Mouse (Mus musculus) embryonic facial prominence, embryonic 11.5 days (tissue): ENCODE data around the gene Morn1. TPM values are rescaled to one million over a fixed set of nuclear protein-coding genes. Genes with fewer than 3 reads are reported as not detected.

Experiments used
- ATAC-seq: fragments of 200-750 bp; cut with Nextera tagmentation; replicated peaks from 2 replicates; pipeline ENCODE4 v1.8.0; 2017; ENCODE audit warnings: low read depth; ENCODE audit not compliant: insufficient number of reproducible peaks, low FRiP score, low TSS enrichment
- DNase-seq: peaks from one replicate; pipeline ENCODE4 v3.0.0-alpha.2; 2015; ENCODE audit warnings: low spot score
- H3K27ac ChIP-seq: fragments of 300-500 bp; sonication (generic); replicated peaks from 2 replicates; pipeline ENCODE4 v1.5.1; 2014; ENCODE audit warnings: mild to moderate bottlenecking, low read depth, low read length, control low read depth
- H3K27me3 ChIP-seq: fragments of 300-500 bp; sonication (generic); 2 replicates; pipeline ENCODE4 v1.6.1; 2014; ENCODE audit warnings: mild to moderate bottlenecking, low read length, moderate library complexity, mixed read lengths; ENCODE audit not compliant: control insufficient read depth, insufficient read depth
- H3K36me3 ChIP-seq: fragments of 300-500 bp; sonication (generic); replicated peaks from 2 replicates; pipeline ENCODE4 v1.6.1; 2014; ENCODE audit warnings: low read depth, mild to moderate bottlenecking, low read length, moderate library complexity, mixed read lengths; ENCODE audit not compliant: control insufficient read depth, insufficient read depth
- H3K4me1 ChIP-seq: fragments of 300-500 bp; sonication (generic); 2 replicates; pipeline ENCODE4 v1.6.1; 2014; ENCODE audit warnings: low read length, mixed read lengths; ENCODE audit not compliant: control insufficient read depth, insufficient read depth
- H3K4me2 ChIP-seq: fragments of 300-500 bp; sonication (generic); 2 replicates; pipeline ENCODE4 v1.6.1; 2014; ENCODE audit warnings: low read depth, mild to moderate bottlenecking, control low read depth, low read length, moderate library complexity
- H3K4me3 ChIP-seq: fragments of 300-500 bp; sonication (generic); 2 replicates; pipeline ENCODE4 v1.5.1; 2014; ENCODE audit warnings: low read depth, low read length, control low read depth
- H3K9ac ChIP-seq: fragments of 300-500 bp; sonication (generic); replicated peaks from 2 replicates; pipeline ENCODE4 v1.6.1; 2014; ENCODE audit warnings: mild to moderate bottlenecking, control low read depth, low read length
- H3K9me3 ChIP-seq: fragments of 300-500 bp; sonication (generic); replicated peaks from 2 replicates; pipeline ENCODE4 v1.6.1; 2016; ENCODE audit warnings: mild to moderate bottlenecking, low read length, inconsistent platforms, mixed read lengths; ENCODE audit not compliant: control insufficient read depth
- WGBS: fragments of 180-500 bp; shearing (Covaris S2); extraction: QIAGEN DNeasy Blood & Tissue Kit; methylation state at CpG from one replicate; pipeline ENCODE4 v1.1.7; 2014; 5-methylcytosine and 5-hydroxymethylcytosine counted together
- polyA plus RNA-seq: library from polyadenylated mRNA; unstranded; fragments of >200 nt; fragmentation: Nextera tagmentation; extraction: Ambion mirVana; gene quantifications from 2 replicates; pipeline ENCODE4 v1.2.1, GENCODE M21; 2014

Gene Morn1
- polyA plus RNA-seq, 1 experiment from 2014 or later: 3.5 TPM

GRCm38 (mm10) chr4:155109471-155109870, 23.1 kb downstream of the Morn1 start:
- Histone ChIP-seq H3K36me3 (no peaks in the 10 kb centered on the region), H3K9me3 (no peaks in the 10 kb centered on the region), H3K27me3 (no peaks in the 10 kb centered on the region), H3K4me3 (no peak overlapping the region), H3K9ac (no peak overlapping the region), H3K4me1 (no peaks in the 10 kb centered on the region; the same call in 1 of the 2 replicates), H3K4me2 (no peak overlapping the region), H3K27ac (no peak overlapping the region)
- 84% methylated on average over 5 of the region's 5 CpGs for WGBS
- DNase-seq (no peak), ATAC-seq (no peak)

GRCm38 (mm10) chr4:155113766-155114410, 27.5 kb downstream of the Morn1 start:
- no peaks in the 10 kb centered on the region; the same call in 1 of the 2 replicates for H3K4me1 ChIP-seq
- ATAC-seq (no peak), DNase-seq (no peak)
- no peak overlapping the region for H3K4me3 ChIP-seq
- no peak overlapping the region for H3K4me2 ChIP-seq
- no peaks in the 10 kb centered on the region for H3K36me3 ChIP-seq
- 67% methylated on average over 8 of the region's 8 CpGs for WGBS
- no peak overlapping the region for H3K27ac ChIP-seq
- H3K27me3 ChIP-seq: no peaks in the 10 kb centered on the region
- no peaks in the 10 kb centered on the region for H3K9me3 ChIP-seq
- no peak overlapping the region for H3K9ac ChIP-seq

GRCm38 (mm10) chr4:155116607-155117006, 30.2 kb downstream of the Morn1 start:
- WGBS: 73% methylated on average over 4 of the region's 4 CpGs
- no peak overlapping the region for H3K4me2 ChIP-seq
- no peaks in the 10 kb centered on the region for H3K27me3 ChIP-seq
- H3K9ac ChIP-seq: no peak overlapping the region
- no peaks in the 10 kb centered on the region for H3K36me3 ChIP-seq
- no peak for ATAC-seq
- no peak overlapping the region for H3K27ac ChIP-seq
- no peaks in the 10 kb centered on the region; the same call in 1 of the 2 replicates for H3K4me1 ChIP-seq
- no peak overlapping the region for H3K4me3 ChIP-seq
- no peak for DNase-seq
- H3K9me3 ChIP-seq: no peaks in the 10 kb centered on the region

GRCm38 (mm10) chr4:155117396-155117978, 31.1 kb downstream of the Morn1 start:
- no peak overlapping the region for H3K4me2 ChIP-seq
- H3K27ac ChIP-seq: no peak overlapping the region
- H3K4me1 ChIP-seq: peaks cover 2% of the 10 kb centered on the region; the same call in 1 of the 2 replicates
- H3K27me3 ChIP-seq: no peaks in the 10 kb centered on the region
- ATAC-seq (no peak), DNase-seq (no peak)
- no peaks in the 10 kb centered on the region for H3K36me3 ChIP-seq
- H3K9ac ChIP-seq: no peak overlapping the region
- no peak overlapping the region for H3K4me3 ChIP-seq
- no peaks in the 10 kb centered on the region for H3K9me3 ChIP-seq
- WGBS: 68% methylated on average over 6 of the region's 6 CpGs

GRCm38 (mm10) chr4:155118278-155118677, 31.9 kb downstream of the Morn1 start:
- WGBS: 86% methylated on average over 10 of the region's 10 CpGs
- no peak for DNase-seq
- Histone ChIP-seq H3K4me1 (peaks cover 2% of the 10 kb centered on the region; the same call in 1 of the 2 replicates), H3K27me3 (no peaks in the 10 kb centered on the region), H3K9me3 (no peaks in the 10 kb centered on the region), H3K9ac (no peak overlapping the region), H3K4me2 (no peak overlapping the region), H3K36me3 (no peaks in the 10 kb centered on the region), H3K4me3 (no peak overlapping the region), H3K27ac (no peak overlapping the region)
- no peak for ATAC-seq

GRCm38 (mm10) chr4:155120038-155120437, 33.7 kb downstream of the Morn1 start:
- Histone ChIP-seq H3K27me3 (no peaks in the 10 kb centered on the region), H3K9me3 (no peaks in the 10 kb centered on the region), H3K36me3 (no peaks in the 10 kb centered on the region), H3K4me3 (no peak overlapping the region), H3K4me2 (no peak overlapping the region), H3K9ac (no peak overlapping the region), H3K27ac (no peak overlapping the region), H3K4me1 (0 out of 2 replicates have a peak, but pooled peaks cover 2% of the 10 kb centered on the region)
- DNase-seq (no peak), ATAC-seq (no peak)
- 91% methylated on average over 7 of the region's 7 CpGs for WGBS

- Histone ChIP-seq H3K4me2 (no peak overlapping the region), H3K36me3 (no peaks in the 10 kb centered on the region), H3K27me3 (no peaks in the 10 kb centered on the region), H3K27ac (no peak overlapping the region), H3K9ac (no peak overlapping the region), H3K4me3 (no peak overlapping the region), H3K4me1 (0 out of 2 replicates have a peak, but pooled peaks cover 2% of the 10 kb centered on the region), H3K9me3 (no peaks in the 10 kb centered on the region)
- DNase-seq: no peak
- no peak for ATAC-seq
- 70% methylated on average over 5 of the region's 5 CpGs for WGBS
Measured at GRCm38 (mm10) chr4:155120583-155120982, 34.2 kb downstream of the Morn1 start.

- Histone ChIP-seq H3K27ac (no peak overlapping the region), H3K27me3 (no peaks in the 10 kb centered on the region), H3K4me3 (no peak overlapping the region), H3K9ac (no peak overlapping the region), H3K9me3 (no peaks in the 10 kb centered on the region), H3K36me3 (no peaks in the 10 kb centered on the region), H3K4me2 (no peak overlapping the region), H3K4me1 (0 out of 2 replicates have a peak, but pooled peaks cover 2% of the 10 kb centered on the region)
- ATAC-seq (no peak), DNase-seq (no peak)
- 91% methylated on average over 6 of the region's 6 CpGs for WGBS
Measured at GRCm38 (mm10) chr4:155121222-155121621, 34.8 kb downstream of the Morn1 start.
